Mouse (Mus musculus) T-helper 1 cell (primary cell): ENCODE data around the gene Scn3b.

ENCODE experiments used
- in situ Hi-C: fragments of 300-600 bp; cut with MboI, MseI; formaldehyde crosslinking; loops from one replicate; pipeline ENCODE4 v1.15.1; 2025; ENCODE audit warnings: high pct_unique_total_duplicates

Scn3b gene

GRCm38 (mm10) chr9:40311813-40312212 lies 42.8 kb downstream of the Scn3b start:
- in situ Hi-C loops = no loop called here

- in situ Hi-C loops = no loop called here
Measured at GRCm38 (mm10) chr9:40316865-40317660, 48.0 kb downstream of the Scn3b start.

GRCm38 (mm10) chr9:40317735-40318134 lies 48.7 kb downstream of the Scn3b start:
- in situ Hi-C loops = no loop called here

GRCm38 (mm10) chr9:40318771-40319170 lies 49.8 kb downstream of the Scn3b start:
- in situ Hi-C loops = no loop called here

- in situ Hi-C loops = no loop called here
Measured at GRCm38 (mm10) chr9:40320405-40320804, 51.4 kb downstream of the Scn3b start.

- in situ Hi-C loops = no loop called here
Measured at GRCm38 (mm10) chr9:40320879-40321667, 52.1 kb downstream of the Scn3b start.

GRCm38 (mm10) chr9:40321668-40322003 lies 52.6 kb downstream of the Scn3b start:
- in situ Hi-C loops = no loop called here

- in situ Hi-C loops = no loop called here
Measured at GRCm38 (mm10) chr9:40322372-40322771, 53.4 kb downstream of the Scn3b start.

- in situ Hi-C loops = no loop called here
Measured at GRCm38 (mm10) chr9:40323171-40323570, 54.2 kb downstream of the Scn3b start.

GRCm38 (mm10) chr9:40323773-40324172 lies 54.8 kb downstream of the Scn3b start:
- in situ Hi-C loops = no loop called here

- in situ Hi-C loops = no loop called here
Measured at GRCm38 (mm10) chr9:40324232-40324792, 55.3 kb downstream of the Scn3b start.

GRCm38 (mm10) chr9:40324826-40325225 lies 55.8 kb downstream of the Scn3b start:
- in situ Hi-C loops = no loop called here

GRCm38 (mm10) chr9:40326260-40326915 lies 57.4 kb downstream of the Scn3b start:
- in situ Hi-C loops = no loop called here

GRCm38 (mm10) chr9:40330609-40331382 lies 61.8 kb downstream of the Scn3b start:
- in situ Hi-C loops = no loop called here

- in situ Hi-C loops = no loop called here
Measured at GRCm38 (mm10) chr9:40331411-40332286, 62.6 kb downstream of the Scn3b start.

- in situ Hi-C loops = no loop called here
Measured at GRCm38 (mm10) chr9:40332326-40332725, 63.3 kb downstream of the Scn3b start.

- in situ Hi-C loops = no loop called here
Measured at GRCm38 (mm10) chr9:40332731-40333648, 64.0 kb downstream of the Scn3b start.

- in situ Hi-C loops = no loop called here
Measured at GRCm38 (mm10) chr9:40333649-40334396, 64.8 kb downstream of the Scn3b start.

- in situ Hi-C loops = no loop called here
Measured at GRCm38 (mm10) chr9:40334617-40335016, 65.6 kb downstream of the Scn3b start.
